Mouse (Mus musculus) MEL (cell line): ENCODE data around the gene Acer1. TPM values are rescaled to one million over a fixed set of nuclear protein-coding genes. Genes with fewer than 3 reads are reported as not detected.

Experiments
- DNase-seq: peaks from one replicate; pipeline ENCODE4 v3.0.0; 2011; ENCODE audit warnings: low read depth, low spot score
- H3K27ac ChIP-seq: 2 replicates; pipeline ENCODE4 v1.5.1; 2012; ENCODE audit warnings: low read depth, mild to moderate bottlenecking, control low read depth, low read length, moderate library complexity; ENCODE audit not compliant: control insufficient read depth
- H3K27me3 ChIP-seq, 2 experiments: fragments of 150-350 bp in 1 of 2; sonication (generic) in 1 of 2; 2 replicates each; pipeline ENCODE4 v1.6.1; 2012; ENCODE audit warnings: low read length in 2 of 2, mild to moderate bottlenecking in 2 of 2, improper control_type of control experiment in 1 of 2, moderate library complexity in 1 of 2; ENCODE audit not compliant: insufficient read depth in 2 of 2, control insufficient read depth in 1 of 2
- H3K36me3 ChIP-seq, 2 experiments: 2 replicates each; pipeline ENCODE4 v1.6.1; 2012 to 2014; ENCODE audit warnings: low read length in 2 of 2, improper control_type of control experiment in 1 of 2, inconsistent platforms in 1 of 2, mild to moderate bottlenecking in 1 of 2; ENCODE audit not compliant: insufficient read depth in 2 of 2, control insufficient read depth in 1 of 2
- H3K4me1 ChIP-seq, 2 experiments: fragments of 150-350 bp in 1 of 2; sonication (generic) in 1 of 2; 2 replicates each; pipeline ENCODE4 v1.6.1; 2012; ENCODE audit warnings: low read length in 2 of 2, improper control_type of control experiment in 1 of 2, mild to moderate bottlenecking in 1 of 2; ENCODE audit not compliant: insufficient read depth in 2 of 2, control insufficient read depth in 1 of 2
- H3K4me3 ChIP-seq, 2 experiments: fragments of 150-350 bp in 1 of 2; sonication (generic) in 1 of 2; 2 replicates each; pipeline ENCODE4 v1.5.1; 2012; ENCODE audit warnings: low read depth in 2 of 2, low read length in 2 of 2, mild to moderate bottlenecking in 2 of 2, moderate library complexity in 2 of 2, control low read depth in 1 of 2, improper control_type of control experiment in 1 of 2; ENCODE audit not compliant: control insufficient read depth in 1 of 2, insufficient read depth in 1 of 2
- H3K79me2 ChIP-seq: 2 replicates; pipeline ENCODE4 v1.6.1; 2012; ENCODE audit warnings: mild to moderate bottlenecking, low read length, moderate library complexity; ENCODE audit not compliant: control insufficient read depth, poor library complexity, insufficient read depth
- H3K9ac ChIP-seq: 2 replicates; pipeline ENCODE4 v1.6.1; 2012; ENCODE audit warnings: low read depth, mild to moderate bottlenecking, control low read depth, low read length, moderate library complexity; ENCODE audit not compliant: control insufficient read depth, poor library complexity, severe bottlenecking
- H3K9me3 ChIP-seq: fragments of 150-350 bp; sonication (generic); replicated peaks from 2 replicates; pipeline ENCODE4 v1.6.1; 2012; ENCODE audit warnings: mild to moderate bottlenecking, low read length, improper control_type of control experiment, moderate library complexity; ENCODE audit not compliant: insufficient read depth
- CHD1 ChIP-seq: IDR thresholded peaks from 2 replicates; pipeline ENCODE4 v1.6.1; 2012; ENCODE audit warnings: low read depth, mild to moderate bottlenecking, inconsistent platforms, low read length, improper control_type of control experiment
- CHD2 ChIP-seq: IDR thresholded peaks from 2 replicates; pipeline ENCODE4 v1.6.1; 2011; ENCODE audit warnings: low read length, improper control_type of control experiment
- ELF1 ChIP-seq: IDR thresholded peaks from 2 replicates; pipeline ENCODE4 v1.6.1; 2014; ENCODE audit warnings: low read depth, mild to moderate bottlenecking, inconsistent platforms, low read length, improper control_type of control experiment, moderate library complexity
- EP300 ChIP-seq, 2 experiments: IDR thresholded peaks; 2 replicates each; pipeline ENCODE4 v1.6.1; 2011; ENCODE audit warnings: improper control_type of control experiment in 2 of 2, low read length in 2 of 2, low read depth in 1 of 2, mild to moderate bottlenecking in 1 of 2
- ETS1 ChIP-seq: IDR thresholded peaks from 2 replicates; pipeline ENCODE4 v1.6.1; 2012; ENCODE audit warnings: low read depth, mild to moderate bottlenecking, inconsistent platforms, low read length, improper control_type of control experiment, moderate library complexity
- GATA1 ChIP-seq: IDR thresholded peaks from 2 replicates; pipeline ENCODE4 v1.6.1; 2011; ENCODE audit warnings: low read depth, low read length, improper control_type of control experiment
- MAFK ChIP-seq: IDR thresholded peaks from 2 replicates; pipeline ENCODE4 v1.6.1; 2011; ENCODE audit warnings: low read depth, mild to moderate bottlenecking, low read length, improper control_type of control experiment, borderline replicate concordance
- MEF2A ChIP-seq: IDR thresholded peaks from 2 replicates; pipeline ENCODE4 v1.6.1; 2014; ENCODE audit warnings: low read depth, mild to moderate bottlenecking, inconsistent platforms, low read length, improper control_type of control experiment; ENCODE audit not compliant: poor library complexity, insufficient replicate concordance, severe bottlenecking; ENCODE audit errors: extremely low read depth
- MXI1 ChIP-seq: IDR thresholded peaks from 2 replicates; pipeline ENCODE4 v1.6.1; 2011; ENCODE audit warnings: mild to moderate bottlenecking, low read depth, low read length, improper control_type of control experiment
- MYB ChIP-seq: IDR thresholded peaks from 2 replicates; pipeline ENCODE4 v1.6.1; 2011; ENCODE audit warnings: mild to moderate bottlenecking, low read depth, low read length, improper control_type of control experiment
- NRF1 ChIP-seq: IDR thresholded peaks from 2 replicates; pipeline ENCODE4 v1.6.1; 2014; ENCODE audit warnings: low read depth, mild to moderate bottlenecking, inconsistent platforms, low read length, improper control_type of control experiment, moderate library complexity; ENCODE audit not compliant: poor library complexity, insufficient read depth, severe bottlenecking
- POLR2A ChIP-seq, 2 experiments: IDR thresholded peaks; 2 replicates each; pipeline ENCODE4 v1.6.1; 2011 to 2012; ENCODE audit warnings: low read length in 2 of 2, mild to moderate bottlenecking in 2 of 2, control low read depth in 1 of 2, improper control_type of control experiment in 1 of 2, low read depth in 1 of 2, moderate library complexity in 1 of 2; ENCODE audit not compliant: control insufficient read depth in 1 of 2, insufficient read depth in 1 of 2, poor library complexity in 1 of 2
- POLR2AphosphoS5 ChIP-seq: IDR thresholded peaks from 2 replicates; pipeline ENCODE4 v1.6.1; 2012; ENCODE audit warnings: low read depth, borderline replicate concordance, mild to moderate bottlenecking, inconsistent platforms, low read length, moderate library complexity, mixed read lengths
- RAD21 ChIP-seq: IDR thresholded peaks from 2 replicates; pipeline ENCODE4 v1.6.1; 2011; ENCODE audit warnings: mild to moderate bottlenecking, low read depth, low read length, improper control_type of control experiment
- SIN3A ChIP-seq: IDR thresholded peaks from 2 replicates; pipeline ENCODE4 v1.6.1; 2012; ENCODE audit warnings: low read length, improper control_type of control experiment, inconsistent platforms
- TBP ChIP-seq: IDR thresholded peaks from 2 replicates; pipeline ENCODE4 v1.8.0; 2011; ENCODE audit warnings: low read depth, low read length, improper control_type of control experiment
- USF1 ChIP-seq: IDR thresholded peaks from 2 replicates; pipeline ENCODE4 v1.6.1; 2014; ENCODE audit warnings: low read depth, mild to moderate bottlenecking, inconsistent platforms, low read length, improper control_type of control experiment, moderate library complexity
- USF2 ChIP-seq, 2 experiments: IDR thresholded peaks; 2 replicates each; pipeline ENCODE4 v1.6.1; 2011 to 2012; ENCODE audit warnings: improper control_type of control experiment in 2 of 2, low read length in 2 of 2, borderline replicate concordance in 1 of 2, inconsistent platforms in 1 of 2, low read depth in 1 of 2, mild to moderate bottlenecking in 1 of 2; ENCODE audit not compliant: insufficient read depth in 1 of 2
- ZNF384 ChIP-seq: IDR thresholded peaks from 2 replicates; pipeline ENCODE4 v1.6.1; 2012; ENCODE audit warnings: low read depth, mild to moderate bottlenecking, inconsistent platforms, low read length, improper control_type of control experiment
- polyA plus RNA-seq, 2 experiments: library from polyadenylated mRNA; stranded (reverse) in 1 of 2; unstranded in 1 of 2; fragments of >175 nt in 1 of 2; fragments of >200 nt in 1 of 2; gene quantifications; 2 replicates each; pipeline versions ENCODE4 v1.2.1 to v1.2.4; 2012; ENCODE audit warnings: low replicate concordance in 2 of 2, low read depth in 1 of 2; ENCODE audit not compliant: insufficient read length in 2 of 2, insufficient read depth in 1 of 2, missing spikeins in 1 of 2
- total RNA-seq: library from RNA; depleted of rRNA; stranded (reverse); fragments of 300-350 nt; gene quantifications from 2 replicates; pipeline ENCODE4 v1.2.3, GENCODE M21; 2012

Acer1 gene
- total and polyA plus RNA-seq, 3 experiments = 0.03 TPM; not detected in 2

GRCm38 (mm10) chr17:56919725-56920124 is 62.2 kb downstream of the Acer1 start:
- no peaks in the 10 kb centered on the region for H3K4me1 ChIP-seq
- H3K27ac ChIP-seq = no peak overlapping the region
- no peaks in the 10 kb centered on the region for H3K27me3 ChIP-seq
- peaks cover 0 to 7% of the 10 kb centered on the region in 2 experiments; a peak in 2 of 4 replicates for H3K36me3 ChIP-seq
- no peak for DNase-seq
- TF ChIP-seq CHD1 = no peak
- TF ChIP-seq MAFK = no peak
- TF ChIP-seq MYB = no peak
- TF ChIP-seq MEF2A = no peak
- no peak for TF ChIP-seq USF2 (IDR thresholded peaks at IDR 0.05; ENCODE audit: borderline replicate concordance in 1 of 2, insufficient read depth in 1 of 2, low read depth in 1 of 2, low read length in 2 of 2)
- TF ChIP-seq ELF1 = no peak
- TF ChIP-seq EP300 (IDR thresholded peaks at IDR 0.05; ENCODE audit: low read depth in 1 of 2, low read length in 2 of 2) = no peak
- no peak for TF ChIP-seq ZNF384
- TF ChIP-seq TBP = no peak
- TF ChIP-seq RAD21 = no peak
- TF ChIP-seq POLR2A (IDR thresholded peaks at IDR 0.05; ENCODE audit: control insufficient read depth in 1 of 2, insufficient read depth in 1 of 2, low read depth in 1 of 2, low read length in 2 of 2, poor library complexity in 1 of 2) = no peak
- TF ChIP-seq SIN3A = no peak
- TF ChIP-seq ETS1 = no peak
- TF ChIP-seq USF1 = no peak
- no peak for TF ChIP-seq GATA1
- no peak for TF ChIP-seq MXI1
- no peak for TF ChIP-seq CHD2
- TF ChIP-seq NRF1 = no peak
- no peaks in the 10 kb centered on the region for H3K79me2 ChIP-seq
- no peak overlapping the region for H3K9ac ChIP-seq
- no peak overlapping the region for H3K4me3 ChIP-seq
- H3K9me3 ChIP-seq = no peaks in the 10 kb centered on the region

- no peak for DNase-seq
- no peaks in the 10 kb centered on the region for H3K79me2 ChIP-seq
- H3K4me1 ChIP-seq = no peaks in the 10 kb centered on the region; a peak in 2 of 4 replicates
- H3K27me3 ChIP-seq = no peaks in the 10 kb centered on the region
- H3K36me3 ChIP-seq = peaks cover 0 to 6% of the 10 kb centered on the region in 2 experiments; a peak in 2 of 4 replicates
- no peak overlapping the region for H3K4me3 ChIP-seq
- H3K9ac ChIP-seq = no peak overlapping the region
- TF ChIP-seq POLR2AphosphoS5 (no peak), SIN3A (no peak)
- H3K9me3 ChIP-seq = no peaks in the 10 kb centered on the region
- no peak overlapping the region for H3K27ac ChIP-seq
These were observed 64.8 kb downstream of the Acer1 start for GRCm38 (mm10) chr17:56917166-56917565.
